Mouse (Mus musculus) liver, postnatal 0 days (tissue): ENCODE results near the gene Abat.
"Not testable (repeated sequence)": the region's sequence is repeated elsewhere in the genome, so short reads cannot be mapped to it uniquely, and the experiment has no call there.

Experiments
- CTCF ChIP-seq: sonication (generic); IDR thresholded peaks from 2 replicates; pipeline ENCODE4 v1.5.1; 2016; ENCODE audit warnings: antibody characterized with exemption, low read depth
- EP300 ChIP-seq: IDR thresholded peaks from 2 replicates; pipeline ENCODE4 v1.6.1; 2016; ENCODE audit warnings: antibody characterized with exemption, low read depth, mild to moderate bottlenecking

DNA sequence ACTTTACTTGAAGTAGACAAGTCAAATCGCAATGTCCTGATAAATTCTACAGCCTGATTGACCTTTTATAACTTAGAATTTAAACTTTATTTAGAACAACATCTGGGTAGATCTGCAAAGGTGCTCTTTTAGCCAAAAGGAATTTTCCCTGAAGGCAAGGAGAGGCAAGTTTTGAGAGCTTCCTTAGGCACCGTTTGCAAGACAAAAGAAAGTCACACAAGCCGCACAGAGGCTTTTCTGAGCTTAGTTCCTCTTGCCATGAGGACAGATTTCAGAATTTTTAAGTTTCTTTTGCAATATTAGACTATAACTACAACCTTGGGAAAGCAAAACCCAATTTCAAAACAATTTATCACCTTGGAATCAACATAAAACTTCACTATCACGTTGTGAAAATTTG is 47.9 kb downstream of the Abat start:
- not testable (repeated sequence) for TF ChIP-seq CTCF, EP300
